Mouse (Mus musculus) small intestine, adult 2 months (tissue): ENCODE measurements around the gene Chodl.

Source experiments
- CTCF ChIP-seq: fragments of 200-500 bp; IDR thresholded peaks from 2 replicates; pipeline ENCODE4 v1.5.1; 2012; ENCODE audit warnings: low read depth, mild to moderate bottlenecking, control low read depth, inconsistent platforms, low read length, moderate library complexity, mixed read lengths; ENCODE audit not compliant: insufficient replicate concordance, insufficient read length; ENCODE audit errors: extremely low read depth
- POLR2A ChIP-seq: fragments of 200-500 bp; IDR thresholded peaks from 2 replicates; pipeline ENCODE4 v1.6.1; 2012; ENCODE audit warnings: low read depth, mild to moderate bottlenecking, control low read depth, inconsistent platforms, low read length, moderate library complexity

- no peak for TF ChIP-seq CTCF
- TF ChIP-seq POLR2A: no peak
Observed at GRCm38 (mm10) chr16:78931287-78932025, 708 bp downstream of the Chodl start.
